Mouse (Mus musculus) kidney, postnatal 10 days (tissue): ENCODE measurements around the gene Scoc.
"Not testable (repeated sequence)": the region's sequence is repeated elsewhere in the genome, so short reads cannot be mapped to it uniquely, and the experiment has no call there.

ENCODE experiments used
- DNase-seq: peaks from one replicate; pipeline ENCODE4 v3.0.0; 2021; ENCODE audit warnings: mixed read lengths

The Scoc gene

DNA sequence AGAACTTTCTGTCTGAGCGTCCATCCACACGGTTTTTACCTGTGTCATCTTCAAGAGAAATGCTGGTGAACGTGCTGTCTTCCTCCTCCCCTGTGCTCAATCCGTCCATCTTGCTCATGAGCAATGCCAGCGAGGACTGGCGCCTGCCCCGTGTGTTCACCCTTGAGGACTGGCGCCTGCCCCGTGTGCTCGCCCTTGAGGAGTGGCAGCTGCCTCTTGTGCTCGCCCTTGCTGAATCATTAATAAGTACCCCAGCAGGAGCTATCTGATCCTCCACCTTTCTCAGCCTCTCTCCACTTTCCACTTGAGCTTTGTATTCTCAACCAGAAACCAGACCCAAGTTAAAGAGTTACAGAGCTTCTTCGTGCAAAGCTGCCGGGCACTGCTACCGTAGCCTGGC lies at the start of gene Scoc:
TSS of gene Scoc (minus strand) at position 170 of the 400 bp plus-strand sequence.
- peak; percentile 64 for DNase-seq

GRCm38 (mm10) chr8:83459606-83460005 lies 1.4 kb upstream of the Scoc start:
- no peak for DNase-seq

GRCm38 (mm10) chr8:83457121-83457520 lies 1.1 kb downstream of the Scoc start:
- peak; percentile 27 for DNase-seq

GRCm38 (mm10) chr8:83451056-83451455 lies 7.1 kb downstream of the Scoc start:
- DNase-seq: no peak

GRCm38 (mm10) chr8:83449960-83450359 lies 8.2 kb downstream of the Scoc start:
- peak; percentile 62 for DNase-seq

DNA sequence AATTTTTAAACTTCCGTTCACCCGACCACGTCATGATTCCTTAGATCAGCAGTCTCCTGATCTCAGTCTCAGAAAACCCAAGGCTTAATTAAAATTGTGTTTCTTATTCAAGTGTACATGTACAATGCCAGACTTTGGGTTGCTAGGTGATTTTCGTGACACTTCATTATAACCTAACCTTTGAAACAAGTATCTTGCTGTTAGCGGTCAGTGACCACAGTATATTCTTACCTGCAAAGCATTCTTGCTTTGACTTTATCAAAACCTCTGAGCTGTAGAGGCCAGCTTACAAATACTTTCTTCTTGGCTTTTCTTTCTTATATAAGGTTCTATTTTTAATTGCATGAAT lies 15.2 kb downstream of the Scoc start:
- DNase-seq: no peak

GRCm38 (mm10) chr8:83442243-83443051 lies 15.7 kb downstream of the Scoc start:
- peak; percentile 99 for DNase-seq

DNA sequence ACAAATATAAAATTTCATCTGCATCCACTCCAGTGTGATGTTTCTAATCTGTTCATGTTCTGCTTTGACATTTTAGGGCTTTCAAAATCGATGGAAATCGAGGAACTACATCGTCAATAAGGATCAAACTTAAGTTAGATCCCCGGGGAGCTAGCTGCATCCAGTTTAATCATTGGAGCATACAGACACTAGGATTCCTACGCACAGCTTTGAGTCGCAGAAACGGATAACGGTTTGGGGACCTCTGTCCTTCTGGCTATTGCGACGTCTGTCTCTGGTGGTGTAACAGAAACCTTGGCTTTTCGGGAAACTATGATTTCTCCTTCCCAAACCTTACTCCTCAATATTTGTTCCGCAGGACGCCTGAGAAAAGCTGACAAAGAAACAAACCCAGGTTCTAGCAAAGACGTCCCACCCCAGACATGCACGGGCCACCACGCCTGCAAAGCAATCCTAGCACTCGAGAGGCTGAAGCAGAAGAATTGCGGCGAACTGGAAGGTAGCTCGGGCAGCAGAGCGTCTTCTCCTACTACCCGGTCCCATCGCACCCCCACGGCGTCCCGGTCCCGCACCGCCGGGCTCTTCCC lies 16.4 kb downstream of the Scoc start:
- DNase-seq: no peak

DNA sequence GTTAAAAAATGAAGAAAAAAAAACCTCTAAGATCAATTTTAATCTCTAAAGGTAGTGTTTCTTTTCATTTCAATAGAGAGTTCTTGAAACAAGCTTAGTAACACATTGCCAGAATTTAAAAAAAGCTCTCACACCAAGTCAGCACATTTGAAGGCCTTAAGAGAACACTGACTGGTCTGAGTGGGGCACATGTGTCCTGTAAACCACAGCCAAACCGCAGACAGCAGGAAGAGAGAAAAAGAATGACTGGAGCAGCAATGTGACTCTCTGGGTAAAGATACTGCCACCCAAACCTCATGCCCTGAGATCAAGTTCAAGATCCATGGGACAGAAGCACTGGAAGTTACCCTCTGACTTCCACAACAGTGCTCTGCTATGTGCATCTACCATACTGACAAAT lies 21.1 kb downstream of the Scoc start:
- DNase-seq: no peak

DNA sequence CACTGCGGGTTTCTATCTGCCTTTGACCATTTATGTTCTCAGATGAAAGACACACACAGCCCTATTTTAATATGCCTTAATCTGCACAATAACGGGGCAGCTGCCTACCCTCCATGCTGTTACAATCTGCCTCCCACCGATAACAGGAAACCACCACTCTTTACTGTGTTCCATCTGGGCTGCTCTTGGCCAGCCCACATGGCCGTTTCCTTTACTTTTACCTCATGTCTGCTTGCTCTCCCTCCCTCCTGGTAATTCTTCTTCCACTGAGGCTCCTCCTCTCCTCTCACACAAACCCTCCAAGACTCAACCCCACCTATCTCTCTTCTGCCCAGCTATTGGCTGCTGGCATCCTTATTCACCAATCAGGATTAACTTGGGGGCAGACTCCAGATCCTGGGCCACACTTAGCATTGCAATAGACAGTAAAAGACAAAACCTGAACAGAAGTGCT lies 29.1 kb downstream of the Scoc start:
- DNase-seq: no peak

- not testable (repeated sequence) for DNase-seq
Observed at GRCm38 (mm10) chr8:83428621-83429020, 29.6 kb downstream of the Scoc start.

GRCm38 (mm10) chr8:83426949-83427348 lies 31.2 kb downstream of the Scoc start:
- DNase-seq: no peak

- no peak for DNase-seq
Observed at GRCm38 (mm10) chr8:83426104-83426759, 32.0 kb downstream of the Scoc start.

GRCm38 (mm10) chr8:83425202-83425601 lies 33.0 kb downstream of the Scoc start:
- DNase-seq: no peak

DNA sequence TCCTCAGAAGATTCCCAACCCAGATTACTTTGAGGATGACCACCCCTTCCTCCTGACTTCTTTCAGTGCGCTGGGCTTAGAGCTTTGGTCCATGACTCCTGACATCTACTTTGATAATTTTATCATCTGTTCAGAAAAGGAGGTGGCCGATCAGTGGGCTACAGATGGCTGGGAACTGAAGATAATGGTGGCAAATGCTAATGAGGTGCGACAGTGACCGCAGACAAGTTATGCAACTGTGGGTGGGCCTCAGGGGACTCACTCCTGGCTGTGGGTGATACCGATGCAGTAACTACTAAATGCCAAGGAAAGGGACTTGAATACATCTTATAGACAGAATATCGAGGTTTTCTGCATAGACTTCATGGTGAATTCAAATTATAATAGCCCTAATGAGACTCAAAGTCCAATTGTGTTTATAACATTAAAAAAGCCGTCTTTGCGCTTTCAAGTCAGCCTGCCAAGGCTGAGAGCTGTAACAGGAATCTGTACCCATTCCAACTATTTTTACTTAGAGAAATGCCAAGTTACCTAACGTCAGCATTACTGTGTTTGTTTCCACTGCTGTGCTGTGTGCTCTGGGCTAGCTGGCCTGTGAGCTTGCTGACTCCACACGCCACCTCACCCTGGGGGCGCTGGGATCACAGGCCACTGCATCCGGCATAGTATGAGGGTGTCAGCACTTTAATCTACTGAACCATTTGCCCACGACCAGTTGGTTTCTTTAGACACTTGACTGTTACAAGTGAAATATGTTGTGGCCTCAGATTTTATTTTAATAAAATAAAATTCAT lies 35.0 kb downstream of the Scoc start:
- DNase-seq: peak; percentile 21

DNA sequence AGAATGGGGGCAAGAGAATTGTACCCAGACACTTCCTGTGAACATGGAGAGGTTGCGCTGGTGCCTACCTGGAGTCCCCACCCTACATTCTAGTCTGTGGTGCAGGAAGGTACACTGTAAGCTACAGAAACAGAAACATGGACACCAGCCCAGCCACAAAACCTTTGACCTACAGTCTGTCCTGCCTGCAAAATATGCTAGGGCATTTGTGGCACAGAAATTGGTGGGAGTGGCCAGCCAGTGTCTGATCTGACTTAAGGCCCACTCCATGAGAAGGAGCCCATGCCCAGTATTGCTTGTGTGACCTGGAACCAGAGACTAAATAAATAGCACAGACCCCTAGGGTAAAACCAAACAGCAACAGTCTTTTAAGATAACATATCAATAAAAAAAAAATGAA lies 36.8 kb downstream of the Scoc start:
- DNase-seq: no peak

GRCm38 (mm10) chr8:83418805-83419516 lies 39.2 kb downstream of the Scoc start:
- no peak for DNase-seq

DNA sequence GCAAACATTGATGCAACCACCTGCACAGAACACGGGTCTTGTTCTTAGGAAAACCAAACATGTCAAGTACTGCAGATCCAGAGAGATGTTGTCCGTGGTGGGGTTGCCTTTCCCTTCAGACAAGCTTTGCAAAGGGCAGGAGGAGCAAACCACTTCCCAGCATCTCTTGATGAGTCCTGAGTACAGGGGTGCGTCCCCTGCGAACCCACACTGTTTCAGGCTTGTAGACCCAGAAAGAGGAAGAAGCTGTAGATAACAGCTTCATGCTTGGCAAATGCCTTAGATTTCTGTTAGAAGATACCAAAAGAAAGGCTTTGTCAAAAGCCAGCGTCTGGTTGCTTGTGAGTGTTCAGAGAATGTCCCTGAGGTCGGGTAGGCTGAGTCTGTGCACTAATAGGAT lies 40.2 kb downstream of the Scoc start:
- DNase-seq: no peak

DNA sequence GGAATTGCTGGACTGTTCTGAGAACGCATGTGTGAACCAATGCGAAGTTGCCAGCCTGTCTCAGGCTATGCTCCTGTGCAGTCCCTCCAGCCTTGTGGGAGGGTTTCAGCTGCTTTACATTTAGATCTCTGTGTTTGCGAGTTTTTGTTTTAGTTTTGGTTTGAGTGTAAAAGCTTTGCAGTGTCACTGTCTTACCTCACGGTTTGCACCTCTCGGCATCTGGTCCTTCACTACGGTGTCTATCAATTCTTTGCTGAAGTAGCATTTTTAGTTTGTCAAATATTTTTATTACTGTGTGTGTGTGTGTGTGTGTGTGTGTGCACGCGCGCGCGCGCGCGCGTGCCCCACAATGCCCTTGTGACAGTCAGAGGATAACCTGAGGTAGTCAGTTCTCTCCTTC lies 41.3 kb downstream of the Scoc start:
- DNase-seq: no peak

DNA sequence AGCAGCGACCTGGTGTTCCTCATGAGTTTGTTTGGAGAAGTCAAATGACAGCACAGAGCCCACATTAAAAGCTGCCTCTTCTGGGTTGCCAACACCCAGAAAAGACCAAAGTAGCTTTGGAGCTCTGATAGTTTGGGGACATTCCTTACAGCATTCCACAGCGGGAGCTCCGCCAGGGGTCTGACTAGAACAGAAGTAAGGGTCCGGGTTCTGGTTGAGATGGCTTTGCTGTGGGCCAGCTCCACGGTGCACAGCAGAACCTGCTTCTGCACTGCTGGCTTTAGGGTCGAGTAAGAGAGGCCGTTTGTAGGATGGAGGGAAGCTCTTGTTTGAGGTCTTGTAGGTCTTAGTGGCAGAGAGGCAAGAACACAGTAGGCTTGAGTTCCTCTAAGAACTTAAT lies 49.7 kb downstream of the Scoc start:
- no peak for DNase-seq

- DNase-seq: no peak
Observed at GRCm38 (mm10) chr8:83406836-83407235, 51.4 kb downstream of the Scoc start.

DNA sequence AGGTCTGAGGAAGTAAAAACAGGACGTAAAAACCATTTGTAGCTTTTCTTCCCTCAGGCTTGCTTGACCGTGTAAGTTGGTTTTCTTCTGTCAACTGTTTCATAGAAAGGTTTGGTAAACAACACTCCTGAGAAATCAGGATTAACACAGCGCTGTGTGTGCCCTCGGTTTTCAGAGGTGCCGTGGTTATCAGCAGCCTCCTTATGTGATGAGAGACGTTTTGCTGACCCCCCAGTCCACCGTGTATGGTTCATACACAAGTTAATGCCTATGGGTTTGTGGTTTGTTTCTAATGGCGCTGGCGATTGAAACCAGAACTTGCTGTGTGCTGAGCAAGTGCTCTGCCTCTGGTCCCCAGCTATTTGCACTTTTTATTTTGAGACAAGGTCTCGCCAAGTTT lies 52.6 kb downstream of the Scoc start:
- DNase-seq: no peak

- DNase-seq: no peak
Observed at GRCm38 (mm10) chr8:83397726-83398125, 60.5 kb downstream of the Scoc start.
